23 mouse cellular contexts compared by ENCODE assay signal in genomic region chr7:130315221-130315620, GRCm38 (mm10).
A peak's percentile ranks its signal among the peaks of the same experiment; 100 is the strongest.
DNase-seq lines count a peak whose midpoint lies in the region; ATAC-seq lines count a peak whose summit lies in the region.
"Had no signal": no experiment of that assay in that cellular context is flagged by ENCODE, and none has a peak within 500 bp of the region (broad histone marks: within the 10 kb centered on the region; RNA-seq: fewer than 3 reads in every experiment).

No protein-coding gene starts in this region.

- no peak overlapping the region for H3K9ac ChIP-seq in lung, embryonic 16.5 days (ENCODE audit: low read length)
- H3K9ac ChIP-seq: embryonic facial prominence, embryonic 12.5 days; forebrain, embryonic 13.5 days; forebrain, embryonic 15.5 days had no signal

- DNase-seq in lung, postnatal 25 days (ENCODE audit: low spot score), result no peak
- peak; percentile 65 for DNase-seq in lung, postnatal 10 days
- no peak for DNase-seq in lung, adult 18-20 months
- DNase-seq in lung, postnatal 4 days, result peak; percentile 55 to 71
- DNase-seq in left cerebral cortex, postnatal 25 days (ENCODE audit: low spot score in 2 of 2), result no peak
- DNase-seq: adrenal gland, adult 8-10 months; adrenal gland, postnatal 14 days; adrenal gland, postnatal 36 days; B cell, adult 2 months; cerebellum, adult 11-12 months; cerebellum, adult 2 months; cerebellum, adult 9-10 months; cerebellum, postnatal 10 days; cerebellum, postnatal 25 days had no signal

- H3K27ac ChIP-seq in lung, embryonic 16.5 days (ENCODE audit: low read length), result peak overlapping the region; percentile 28; the same call in 1 of the 2 replicates
- H3K27ac ChIP-seq: embryonic facial prominence, embryonic 10.5 days; embryonic facial prominence, embryonic 12.5 days; forebrain, embryonic 13.5 days; forebrain, embryonic 15.5 days had no signal

- H3K4me1 ChIP-seq in lung, embryonic 16.5 days (replicated peaks; ENCODE audit: control insufficient read depth, insufficient read depth, low read length), result peaks cover 18% of the 10 kb centered on the region

- H3K4me3 ChIP-seq in lung, embryonic 16.5 days (ENCODE audit: low read length), result no peak overlapping the region
- H3K4me3 ChIP-seq: embryonic facial prominence, embryonic 10.5 days; embryonic facial prominence, embryonic 12.5 days; forebrain, embryonic 13.5 days; forebrain, embryonic 15.5 days had no signal

- intact Hi-C loops in left cerebral cortex, postnatal 25 days (cut with DNase I), result no loop called here

- ATAC-seq in lung, embryonic 16.5 days (ENCODE audit: low read depth), result peak; percentile 10; the same call in 1 of the 2 replicates
- ATAC-seq: activated CD4-positive, CD25-positive, alpha-beta regulatory T cell, adult 4 months; CD4-positive, CD25-positive, alpha-beta regulatory T cell, adult 4 months; forebrain, embryonic 13.5 days; forebrain, embryonic 15.5 days; Patski had no signal

- H3K9me3 ChIP-seq in lung, embryonic 16.5 days (ENCODE audit: control insufficient read depth, low read length), result no peaks in the 10 kb centered on the region
- H3K9me3 ChIP-seq: embryonic facial prominence, embryonic 10.5 days; embryonic facial prominence, embryonic 12.5 days; forebrain, embryonic 13.5 days; forebrain, embryonic 15.5 days had no signal

- WGBS in lung, embryonic 16.5 days, result 69% methylated on average over 6 of the region's 6 CpGs

- no peaks in the 10 kb centered on the region for H3K27me3 ChIP-seq in lung, embryonic 16.5 days (ENCODE audit: control insufficient read depth, insufficient read depth, low read depth, low read length)
- H3K27me3 ChIP-seq: embryonic facial prominence, embryonic 12.5 days; forebrain, embryonic 13.5 days; forebrain, embryonic 15.5 days; Patski had no signal

- no peak overlapping the region for H3K4me2 ChIP-seq in lung, embryonic 16.5 days (ENCODE audit: low read depth, low read length)
- H3K4me2 ChIP-seq: embryonic facial prominence, embryonic 12.5 days; forebrain, embryonic 13.5 days; forebrain, embryonic 15.5 days had no signal

- no peaks in the 10 kb centered on the region for H3K36me3 ChIP-seq in lung, embryonic 16.5 days (ENCODE audit: control insufficient read depth, insufficient read depth, low read length)
- H3K36me3 ChIP-seq: embryonic facial prominence, embryonic 10.5 days; embryonic facial prominence, embryonic 12.5 days; forebrain, embryonic 15.5 days; G1E had no signal

Comparison
In these comparisons a context has a peak if more than half of its experiments do, and no peak if none do; other contexts are left out.
1. DNase-seq: peak in lung, postnatal 10 days (single experiment) and lung, postnatal 4 days (2 of 2); none in lung, postnatal 25 days (single experiment), lung, adult 18-20 months (0 of 2) and left cerebral cortex, postnatal 25 days (0 of 2).